Mouse (Mus musculus): ENCODE data around the gene Rras2. TPM values are rescaled to one million over a fixed set of nuclear protein-coding genes. Genes with fewer than 3 reads are reported as not detected.

Rras2 gene
- total RNA-seq, 4 experiments from 2014 or later, result 42.5 to 68.2 (median 55.1) TPM

DNA sequence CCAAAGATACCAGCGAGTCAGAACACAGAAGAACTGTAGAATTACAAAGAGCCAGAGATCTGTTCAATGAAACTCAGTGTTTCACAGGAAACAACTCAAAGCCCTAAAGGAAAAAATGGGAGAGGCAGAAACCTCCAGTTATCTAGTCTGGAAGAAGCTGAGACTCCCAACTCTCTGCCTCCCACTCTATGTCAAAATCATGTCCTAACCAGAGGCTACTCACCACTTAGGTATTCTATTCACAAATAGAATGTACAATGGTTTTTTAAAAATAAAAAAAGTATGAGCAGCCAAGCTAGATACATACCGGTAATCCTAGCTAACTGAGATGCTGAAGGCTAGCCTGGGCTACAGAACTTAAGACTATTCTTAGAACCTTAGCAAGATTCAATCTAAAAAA, 3.3 kb downstream of the Rras2 start:
- no peak for DNase-seq (ENCODE audit: low spot score)

DNA sequence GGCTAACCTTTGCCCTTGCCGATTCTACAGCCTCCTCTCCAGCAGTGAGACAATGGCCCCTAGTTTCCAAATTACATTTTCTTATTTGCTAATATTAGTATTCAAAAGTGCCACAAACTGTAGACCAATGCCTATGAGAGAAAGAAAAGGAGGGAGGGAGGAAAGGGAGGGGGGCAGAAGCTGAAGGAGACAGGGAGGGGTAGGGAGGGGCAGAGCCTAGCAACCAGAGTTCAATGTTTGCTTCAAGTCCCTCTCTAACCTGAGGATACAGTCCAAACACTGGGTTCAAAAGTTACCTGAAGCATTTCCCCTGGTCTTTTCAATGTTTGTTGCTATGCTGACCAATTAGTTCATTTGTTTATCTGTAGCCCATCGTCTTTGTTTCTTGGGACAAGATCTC, 7.1 kb downstream of the Rras2 start:
- DNase-seq (ENCODE audit: low spot score), result no peak

DNA sequence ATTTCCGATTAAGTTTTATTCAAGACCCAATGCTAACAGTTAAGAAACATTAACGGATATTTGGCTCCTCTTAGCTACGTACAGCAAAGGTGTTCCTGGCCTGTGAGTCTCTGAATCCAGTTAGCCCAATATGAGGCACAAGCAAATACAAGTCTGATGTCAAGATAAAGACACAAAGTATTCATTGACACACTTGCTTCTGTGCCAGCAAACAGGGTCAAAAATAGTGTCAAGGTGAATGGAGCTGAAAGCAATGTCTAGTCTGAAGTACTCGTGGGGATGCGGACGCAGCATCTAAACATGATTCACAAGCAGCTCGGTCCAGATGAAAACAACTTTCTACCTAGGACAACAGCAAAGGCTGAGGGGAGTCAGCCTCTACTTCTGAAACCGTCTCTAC, 11.7 kb downstream of the Rras2 start:
- DNase-seq (ENCODE audit: low spot score), result no peak

DNA sequence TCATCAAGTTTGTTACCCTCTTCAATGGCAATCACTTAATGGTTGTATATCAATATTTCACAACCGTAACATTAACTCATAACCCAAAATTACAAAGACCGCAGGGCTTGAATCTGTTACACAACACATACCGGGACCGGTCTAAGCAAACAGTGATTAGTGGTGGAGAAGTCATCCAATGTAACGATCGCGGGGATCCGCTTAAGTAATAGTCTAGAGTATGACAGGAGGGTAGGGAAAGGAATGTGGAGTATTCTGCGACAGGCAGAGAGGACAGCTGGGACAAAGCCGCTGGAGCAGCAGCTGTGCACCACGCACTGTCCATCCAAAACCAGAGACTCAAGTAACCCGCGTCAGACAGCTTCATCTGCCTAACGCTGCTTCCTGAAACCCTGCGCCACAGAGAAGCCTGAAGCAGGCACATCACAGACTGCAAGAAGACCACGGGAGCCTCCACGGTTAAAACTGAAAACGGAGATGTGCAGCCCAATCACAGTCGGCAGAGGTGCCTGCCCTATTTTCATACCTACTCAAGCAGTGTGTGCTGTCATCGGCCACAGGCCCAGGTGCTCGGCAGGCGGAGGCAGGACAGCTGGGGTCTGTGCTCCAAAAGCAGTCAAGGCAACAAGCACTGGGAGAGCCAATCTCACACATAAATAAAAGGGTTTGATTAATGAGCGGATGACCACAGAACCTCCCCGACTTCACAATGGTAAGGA, 13.8 kb downstream of the Rras2 start:
- DNase-seq (ENCODE audit: low spot score), result no peak

DNA sequence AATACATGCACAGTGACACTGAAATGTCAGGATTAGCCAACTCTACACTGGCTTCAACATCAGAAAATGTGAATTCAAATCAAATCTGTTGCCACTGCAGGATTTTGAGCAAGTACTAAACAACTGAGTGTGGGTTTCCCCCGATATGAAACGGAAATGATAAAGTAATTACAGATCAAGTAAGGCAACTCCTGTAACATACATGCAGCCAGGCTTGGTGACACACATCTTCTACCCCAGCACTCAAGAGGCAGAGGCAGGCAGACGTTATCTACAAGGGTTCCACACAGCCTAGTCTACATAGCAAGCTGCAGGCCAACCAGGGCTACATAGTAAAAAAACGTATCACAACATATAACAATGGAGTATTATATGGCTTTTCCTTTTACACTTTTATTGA, 14.4 kb downstream of the Rras2 start:
- DNase-seq (ENCODE audit: low spot score), result no peak

DNA sequence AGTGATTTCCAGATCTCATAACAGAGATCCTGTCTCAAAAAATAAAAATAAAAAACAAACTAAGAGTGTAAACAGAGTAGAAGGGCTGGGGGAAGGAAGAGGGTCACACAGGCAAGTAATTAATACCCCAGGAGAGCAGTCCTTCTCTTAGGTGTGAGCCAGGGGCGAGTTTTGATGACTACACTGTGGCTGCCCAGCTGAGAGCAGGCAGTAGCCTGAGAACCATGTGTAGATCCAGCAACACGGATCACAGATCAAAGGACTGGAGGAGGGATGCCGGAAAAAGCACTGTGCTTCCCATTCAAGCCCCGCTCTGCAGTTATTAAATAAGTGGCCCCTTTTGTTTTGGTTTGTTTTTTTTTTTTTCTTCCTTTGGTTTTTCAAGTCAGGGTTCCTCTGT, 15.0 kb downstream of the Rras2 start:
- DNase-seq (ENCODE audit: low spot score), result no peak

DNA sequence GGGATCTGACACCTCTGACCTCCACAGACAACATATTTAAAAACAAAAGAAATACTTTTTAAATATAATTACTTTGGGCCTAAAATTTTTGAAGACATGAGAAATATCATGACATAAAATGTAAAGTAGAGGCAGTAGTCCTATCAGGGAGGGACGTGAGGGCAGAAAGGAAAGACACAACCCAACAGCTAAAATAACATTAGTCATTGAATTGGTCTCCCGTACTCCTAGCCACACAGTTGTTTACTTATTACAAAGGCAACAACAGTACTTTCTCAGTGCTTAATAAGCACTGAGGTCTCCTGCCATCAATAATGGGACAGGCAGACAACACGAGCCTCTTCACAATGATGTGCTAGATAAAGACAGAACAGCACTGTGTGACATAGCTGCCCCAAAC, 16.2 kb downstream of the Rras2 start:
- no peak for DNase-seq (ENCODE audit: low spot score)

DNA sequence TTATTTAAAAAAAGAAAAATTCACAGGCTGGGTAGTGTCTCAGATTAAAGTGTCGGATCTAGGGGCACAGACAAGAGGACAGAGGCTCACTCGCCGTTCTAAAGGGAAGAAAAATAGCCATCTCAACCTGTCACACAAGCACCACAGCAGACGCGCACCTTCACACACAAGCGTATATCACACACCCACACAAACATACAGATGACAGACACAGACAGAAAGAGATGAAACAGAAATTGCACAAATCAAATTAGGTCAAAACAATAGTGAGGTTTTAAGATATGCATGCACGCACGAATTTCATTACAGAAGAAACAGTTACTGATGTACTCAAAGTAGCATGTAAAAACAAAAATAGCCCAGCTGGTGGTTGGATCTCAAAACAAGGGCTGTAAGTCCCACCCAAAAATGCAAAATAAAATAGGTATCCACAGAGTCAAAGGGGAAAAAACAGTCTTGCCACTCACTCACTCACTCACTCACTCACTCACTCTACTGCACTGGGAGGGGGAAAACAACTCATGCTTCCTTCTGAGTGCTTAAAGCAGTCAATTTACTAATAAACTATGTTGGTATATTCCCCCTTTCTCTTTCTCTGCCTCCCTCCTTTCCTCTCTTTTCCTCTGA, 23.9 kb downstream of the Rras2 start:
- DNase-seq (ENCODE audit: low spot score), result no peak

DNA sequence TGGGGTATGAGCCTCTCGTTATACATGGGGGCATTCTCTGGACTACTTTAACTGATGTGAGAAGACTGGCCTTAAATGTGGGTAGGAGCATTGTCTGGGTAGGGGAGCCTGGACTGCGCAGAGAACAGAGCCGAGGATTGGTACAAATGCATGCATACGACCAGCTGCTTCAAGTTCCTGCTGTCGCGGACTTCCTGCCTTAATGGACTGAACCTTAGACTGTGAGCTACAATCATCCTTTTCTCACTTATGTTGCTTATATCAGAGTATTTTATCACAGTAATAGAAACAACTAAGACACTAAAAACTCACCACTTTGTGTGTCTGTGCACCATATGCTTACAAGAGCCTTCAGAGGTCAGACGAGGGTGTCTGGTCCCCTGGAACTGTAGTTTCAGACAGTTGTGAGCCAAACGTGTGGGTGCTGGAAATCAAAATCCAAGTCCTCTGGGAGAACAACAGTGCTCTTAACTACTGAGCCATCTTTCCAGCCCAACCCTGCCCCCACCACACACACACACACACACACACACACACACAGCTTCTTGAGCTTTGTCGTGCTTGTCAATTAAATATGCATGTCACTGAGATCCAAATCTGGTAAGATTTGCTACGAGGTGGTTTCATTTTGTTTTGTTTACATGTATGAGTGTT, 26.6 kb downstream of the Rras2 start:
- DNase-seq (ENCODE audit: low spot score), result no peak

DNA sequence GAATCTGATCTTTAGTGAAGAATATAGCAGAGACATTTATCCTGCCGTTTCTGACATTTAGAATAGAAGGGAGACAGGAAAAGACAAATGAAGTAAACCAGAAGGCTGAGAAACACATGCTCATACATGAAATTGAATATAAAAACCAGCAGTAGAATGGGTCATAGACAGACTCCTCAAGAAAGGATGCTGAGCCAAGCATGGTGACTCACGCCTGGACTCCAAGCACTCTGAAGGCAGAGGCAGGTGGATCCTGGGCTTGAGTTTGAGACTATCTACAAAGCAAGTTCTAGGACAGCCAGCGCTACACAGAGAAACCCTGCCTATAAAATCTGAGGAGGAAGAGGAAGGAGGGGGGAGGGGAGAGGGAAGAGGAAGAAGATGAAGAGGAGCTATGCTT, 27.4 kb downstream of the Rras2 start:
- no peak for DNase-seq (ENCODE audit: low spot score)

DNA sequence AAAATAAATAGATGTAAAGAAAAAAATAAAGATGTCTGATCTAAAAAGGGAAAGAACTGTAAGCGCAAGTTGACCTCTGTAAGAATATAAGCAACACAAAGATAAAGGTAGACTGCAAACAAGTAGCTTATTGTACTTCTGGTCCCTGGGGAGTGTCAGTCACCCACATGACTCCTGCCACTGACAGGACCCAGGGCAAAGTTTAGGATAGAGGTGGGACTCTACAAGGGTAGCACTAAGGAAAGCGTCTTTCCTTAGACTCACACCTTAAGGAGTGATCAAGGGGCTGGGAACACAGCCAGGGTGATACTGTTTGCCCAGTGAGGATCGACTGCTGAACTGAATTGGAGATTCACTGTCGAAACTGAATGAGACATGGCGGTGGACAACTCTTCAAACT, 28.7 kb downstream of the Rras2 start:
- no peak for DNase-seq (ENCODE audit: low spot score)

DNA sequence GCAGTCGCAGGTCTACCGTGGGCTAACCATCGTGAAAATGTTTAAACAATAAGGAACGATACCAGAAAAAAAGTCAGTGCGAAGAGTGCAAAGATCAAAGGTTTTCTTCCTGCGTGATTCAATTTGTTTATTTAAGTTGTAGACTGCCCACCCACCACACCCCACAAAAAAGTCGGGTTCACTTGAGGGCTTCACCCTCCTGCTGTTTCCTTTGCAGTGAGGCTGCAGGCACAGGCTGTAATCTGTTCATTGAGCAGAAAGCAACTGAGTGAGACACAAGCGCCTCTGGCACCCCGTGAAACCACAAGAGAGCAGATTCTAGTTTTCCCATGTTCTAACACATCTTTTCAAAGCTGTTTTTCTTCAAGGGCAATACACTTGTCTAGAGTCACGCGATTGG, 29.6 kb downstream of the Rras2 start:
- no peak for DNase-seq (ENCODE audit: low spot score)

DNA sequence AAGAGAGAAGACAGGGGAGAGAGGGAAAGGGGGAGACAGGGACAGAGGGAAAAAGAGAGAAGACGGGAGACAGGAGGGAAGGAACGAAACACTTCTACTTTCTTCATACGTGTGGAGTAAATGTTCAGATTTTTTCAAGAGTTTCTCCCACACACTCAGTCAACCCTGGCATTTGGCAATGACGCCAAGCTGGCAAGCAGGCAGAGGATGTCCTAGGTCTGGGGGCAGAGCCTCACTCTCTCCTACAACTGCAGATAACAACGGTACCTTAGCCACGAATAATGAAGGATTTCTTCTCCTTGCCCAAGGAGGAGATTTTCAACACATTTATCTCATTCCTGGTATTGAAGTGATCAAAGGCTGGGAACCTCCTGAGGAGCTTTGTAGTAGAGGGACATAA, 30.2 kb downstream of the Rras2 start:
- DNase-seq (ENCODE audit: low spot score), result no peak

DNA sequence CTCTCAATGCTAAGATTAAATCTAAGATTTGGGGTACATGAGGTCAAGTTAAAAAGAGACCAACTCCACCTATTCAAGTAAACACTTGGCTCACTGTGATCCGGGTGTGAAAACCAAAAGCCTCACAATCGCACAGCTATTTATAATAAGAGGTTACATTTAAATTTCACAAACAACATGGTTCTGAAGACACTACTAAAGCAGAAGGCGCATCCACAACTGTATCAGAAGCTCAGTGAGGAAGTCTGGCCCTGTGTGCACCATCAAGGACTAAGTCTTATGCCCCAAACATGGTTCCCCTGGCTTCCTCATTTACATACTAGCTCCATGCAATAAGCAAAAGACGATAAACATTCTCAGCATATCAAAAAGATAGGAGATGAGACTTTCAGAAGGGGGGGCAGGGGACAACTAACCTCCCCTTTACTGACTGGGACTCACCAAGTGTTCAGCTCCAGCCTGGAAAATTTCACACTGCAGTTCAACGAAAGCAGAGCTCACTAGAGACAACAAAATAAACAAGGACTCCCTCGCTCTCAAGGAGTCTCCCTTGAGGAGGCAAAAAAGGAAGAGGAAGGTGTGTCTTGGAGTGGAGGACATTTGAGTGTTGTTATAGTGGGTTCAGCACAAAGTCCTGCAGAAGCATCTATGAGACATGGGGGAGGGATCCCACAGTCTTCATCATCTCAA, 31.4 kb downstream of the Rras2 start:
- DNase-seq (ENCODE audit: low spot score), result no peak

DNA sequence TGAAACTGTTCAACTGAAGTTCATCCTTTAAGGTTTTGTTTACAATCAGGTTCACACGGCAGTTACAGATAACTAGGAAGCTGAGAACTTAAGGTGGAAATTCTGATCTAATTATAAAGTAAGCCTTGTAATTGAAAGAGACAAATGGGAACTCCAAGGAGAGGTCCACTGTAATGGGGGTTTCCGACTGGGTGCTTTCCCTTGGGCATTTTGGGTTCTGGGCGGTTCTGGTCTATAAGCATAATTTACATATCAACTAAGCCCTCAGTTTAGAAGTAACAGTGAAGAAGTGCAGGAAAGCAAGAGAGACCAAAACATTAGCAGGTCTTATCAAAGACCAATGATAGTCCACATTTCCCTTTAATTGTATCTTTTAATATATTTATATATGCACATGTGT, 33.8 kb downstream of the Rras2 start:
- no peak for DNase-seq (ENCODE audit: low spot score)

DNA sequence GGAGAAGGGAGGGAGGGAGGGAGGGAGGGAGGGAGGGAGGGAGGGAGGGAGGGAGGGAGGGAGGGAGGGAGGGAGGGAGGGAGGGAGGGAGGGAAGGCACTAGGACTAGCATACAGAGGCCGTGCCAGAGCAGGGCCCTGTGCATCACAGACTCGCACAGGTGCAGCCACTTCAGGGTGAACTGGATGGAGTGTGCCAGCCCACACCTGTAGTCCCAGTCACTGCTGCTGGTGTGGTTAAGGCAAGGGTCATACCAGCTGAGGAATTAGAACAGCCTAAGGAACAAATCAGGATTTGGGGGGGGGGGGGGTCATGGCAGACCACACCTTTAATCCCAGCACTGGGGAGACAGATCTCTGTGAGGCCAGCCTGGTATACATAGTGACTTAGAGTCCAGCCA, 34.5 kb downstream of the Rras2 start:
- DNase-seq (ENCODE audit: low spot score), result no peak

DNA sequence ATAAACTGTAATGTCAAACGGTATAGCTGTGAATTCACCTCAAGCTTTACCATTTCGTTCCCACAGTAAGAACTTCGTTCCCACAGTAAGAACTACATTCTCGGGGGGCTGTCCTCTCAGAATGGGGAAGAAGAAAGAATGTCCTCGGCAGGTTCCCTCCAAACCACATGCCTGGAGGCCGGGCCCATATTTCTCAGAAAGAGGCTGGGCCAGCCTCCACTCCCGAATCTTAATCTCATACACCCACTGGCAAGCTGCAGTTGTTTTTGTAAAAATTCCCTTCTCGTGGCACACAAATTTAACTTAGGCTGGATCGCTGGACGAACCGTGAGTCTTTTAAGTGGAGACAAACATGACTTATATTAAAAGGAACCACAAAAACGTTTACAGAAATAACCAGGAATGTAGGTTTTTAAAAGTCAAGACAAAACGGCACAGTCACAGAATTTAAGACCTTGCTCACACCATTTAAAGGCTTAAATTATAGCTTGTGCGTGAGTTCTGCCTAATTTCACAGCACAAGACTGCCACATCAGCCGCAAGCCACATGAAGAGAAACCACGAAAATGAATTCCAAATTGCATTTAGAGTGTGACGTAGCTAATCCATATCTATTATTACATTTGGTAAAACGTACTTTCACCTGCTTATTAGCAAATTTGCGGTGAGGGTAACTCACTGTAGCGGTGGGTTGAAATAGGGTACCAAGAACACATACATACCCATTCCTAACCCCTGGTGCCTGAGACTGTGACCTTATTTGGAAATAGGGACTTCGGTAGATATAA, 35.8 kb downstream of the Rras2 start:
- no peak for DNase-seq (ENCODE audit: low spot score)

DNA sequence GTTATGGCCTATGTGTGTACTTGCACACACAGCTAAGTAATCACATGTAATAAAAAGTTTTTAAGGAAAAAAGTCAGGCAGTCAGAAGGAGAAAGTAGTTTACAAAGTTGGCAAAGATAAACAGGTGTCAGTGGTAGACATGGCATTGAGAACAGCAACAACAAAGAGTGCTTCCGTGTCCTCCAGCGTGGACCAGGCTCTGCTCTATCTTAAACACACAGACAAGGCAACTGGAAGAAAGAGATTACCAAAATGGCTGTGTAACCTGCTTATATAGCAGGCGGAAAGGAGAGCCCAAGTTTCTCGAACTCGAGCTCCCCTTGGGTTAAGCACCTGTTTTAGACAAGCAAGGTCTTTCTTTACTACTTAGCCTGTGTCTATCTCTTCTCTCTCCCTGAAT, 37.3 kb downstream of the Rras2 start:
- no peak for DNase-seq (ENCODE audit: low spot score)

DNA sequence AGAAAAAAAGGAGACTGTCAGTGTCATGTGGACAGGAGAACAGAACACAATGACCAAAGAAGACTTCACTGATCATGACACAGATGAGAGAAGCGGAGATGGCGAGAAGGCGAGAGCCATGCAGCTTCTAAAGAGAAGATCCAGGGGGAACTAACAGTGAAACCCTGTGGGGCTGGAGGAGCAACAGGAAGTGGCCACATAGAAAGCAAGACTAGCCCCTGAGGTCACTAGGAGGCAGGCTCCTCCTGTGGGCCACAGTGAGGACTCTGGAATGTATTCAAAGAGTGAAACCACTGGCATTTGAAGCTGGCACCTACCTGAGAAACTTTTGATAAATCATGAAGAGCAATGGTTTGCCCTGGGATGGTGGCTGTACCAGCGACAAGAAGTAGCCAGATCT, 38.2 kb downstream of the Rras2 start:
- no peak for DNase-seq (ENCODE audit: low spot score)

DNA sequence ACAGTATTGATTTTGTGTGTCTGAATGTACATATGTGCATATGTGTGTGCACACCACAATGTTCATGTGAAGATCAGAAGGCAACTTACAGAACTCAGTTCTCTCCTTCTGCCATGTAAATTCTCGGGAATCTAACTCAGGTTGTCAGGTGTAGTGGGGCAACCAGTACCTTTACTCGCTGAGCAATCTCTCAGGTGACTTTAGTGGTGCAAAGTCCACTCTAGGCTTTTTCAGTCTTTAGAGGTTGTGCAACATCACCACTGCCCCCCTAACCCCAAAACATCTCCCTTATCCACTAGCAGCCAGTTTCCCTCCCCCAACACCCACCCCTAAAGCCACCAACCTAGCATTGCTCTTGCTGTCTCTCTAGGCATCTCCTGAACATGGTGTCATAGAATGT, 43.0 kb downstream of the Rras2 start:
- no peak for DNase-seq (ENCODE audit: low spot score)

DNA sequence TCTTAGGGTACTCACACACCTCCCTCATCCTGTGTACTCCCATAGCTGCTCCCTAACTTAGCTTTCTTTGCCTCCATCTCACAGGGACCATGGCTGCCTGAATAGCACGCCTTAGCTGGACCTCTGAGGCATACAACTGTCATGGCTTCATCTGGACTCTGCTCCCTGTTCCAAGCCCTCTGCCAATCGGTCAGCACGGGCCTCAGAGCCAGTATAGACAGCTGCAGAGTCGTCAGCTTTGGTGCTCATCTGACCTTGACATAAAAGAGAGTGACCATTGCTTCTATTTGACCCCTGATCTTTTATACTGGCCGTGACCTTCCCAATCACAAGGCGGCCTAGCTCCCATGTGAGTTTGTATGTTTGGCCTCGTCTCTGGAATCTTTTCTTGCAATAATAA, 43.4 kb downstream of the Rras2 start:
- DNase-seq (ENCODE audit: low spot score), result no peak

All from heart, adult 8-10 months (tissue).